Mouse (Mus musculus) gastrocnemius, postnatal 36 days (tissue): ENCODE data around the gene Filip1. TPM values are rescaled to one million over a fixed set of nuclear protein-coding genes. Genes with fewer than 3 reads are reported as not detected.

Experiments
- DNase-seq, 2 experiments: peaks; one replicate each; pipeline ENCODE4 v3.0.0; 2022
- intact Hi-C: fragments of 180-260 bp; cut with DNase I; formaldehyde crosslinking; loops from one replicate; pipeline ENCODE4 v1.15.1; 2025
- total RNA-seq, 2 experiments: library from RNA; stranded (reverse); gene quantifications; 2 replicates each; pipeline ENCODE4 v1.2.3; 2021

Filip1 gene
- total RNA-seq, 2 experiments from 2014 or later: 78.1 to 103 TPM

DNA sequence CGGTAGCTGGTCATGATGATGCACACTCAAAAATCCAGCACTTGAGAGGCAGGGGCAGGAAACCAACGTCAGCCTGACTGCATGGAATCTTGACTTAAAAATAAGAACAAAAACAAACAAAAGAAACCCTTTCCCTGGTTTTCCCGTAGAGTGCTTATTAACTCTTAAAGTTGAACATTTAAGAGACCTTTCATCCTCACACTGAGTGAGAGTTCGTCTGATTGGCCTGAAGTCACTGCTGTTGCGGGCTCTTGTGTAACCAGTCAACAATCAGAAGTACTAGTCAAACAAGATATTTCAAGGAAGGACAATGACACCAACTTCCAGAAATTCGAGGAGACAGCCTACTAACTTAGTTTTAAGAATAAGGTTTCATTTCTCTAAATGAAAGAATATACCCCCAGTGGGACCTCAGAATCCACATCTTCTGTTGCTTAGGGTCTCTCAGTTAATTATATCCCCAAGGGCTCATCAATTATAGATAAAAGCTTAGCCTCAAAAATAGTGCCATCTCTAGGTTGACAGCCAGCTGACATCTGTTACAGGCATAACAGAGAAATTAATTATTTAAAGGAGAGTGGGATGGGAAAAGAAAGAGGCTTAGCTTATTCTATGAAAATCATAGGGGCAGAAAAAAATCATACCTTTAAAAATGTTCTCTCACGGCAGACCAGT is 216.1 kb downstream of the Filip1 start:
- intact Hi-C loops: no loop called here
- no peak for DNase-seq

- intact Hi-C loops: no loop called here
- DNase-seq: no peak
Observed at GRCm38 (mm10) chr9:79795076-79795475, 217.6 kb downstream of the Filip1 start.

DNA sequence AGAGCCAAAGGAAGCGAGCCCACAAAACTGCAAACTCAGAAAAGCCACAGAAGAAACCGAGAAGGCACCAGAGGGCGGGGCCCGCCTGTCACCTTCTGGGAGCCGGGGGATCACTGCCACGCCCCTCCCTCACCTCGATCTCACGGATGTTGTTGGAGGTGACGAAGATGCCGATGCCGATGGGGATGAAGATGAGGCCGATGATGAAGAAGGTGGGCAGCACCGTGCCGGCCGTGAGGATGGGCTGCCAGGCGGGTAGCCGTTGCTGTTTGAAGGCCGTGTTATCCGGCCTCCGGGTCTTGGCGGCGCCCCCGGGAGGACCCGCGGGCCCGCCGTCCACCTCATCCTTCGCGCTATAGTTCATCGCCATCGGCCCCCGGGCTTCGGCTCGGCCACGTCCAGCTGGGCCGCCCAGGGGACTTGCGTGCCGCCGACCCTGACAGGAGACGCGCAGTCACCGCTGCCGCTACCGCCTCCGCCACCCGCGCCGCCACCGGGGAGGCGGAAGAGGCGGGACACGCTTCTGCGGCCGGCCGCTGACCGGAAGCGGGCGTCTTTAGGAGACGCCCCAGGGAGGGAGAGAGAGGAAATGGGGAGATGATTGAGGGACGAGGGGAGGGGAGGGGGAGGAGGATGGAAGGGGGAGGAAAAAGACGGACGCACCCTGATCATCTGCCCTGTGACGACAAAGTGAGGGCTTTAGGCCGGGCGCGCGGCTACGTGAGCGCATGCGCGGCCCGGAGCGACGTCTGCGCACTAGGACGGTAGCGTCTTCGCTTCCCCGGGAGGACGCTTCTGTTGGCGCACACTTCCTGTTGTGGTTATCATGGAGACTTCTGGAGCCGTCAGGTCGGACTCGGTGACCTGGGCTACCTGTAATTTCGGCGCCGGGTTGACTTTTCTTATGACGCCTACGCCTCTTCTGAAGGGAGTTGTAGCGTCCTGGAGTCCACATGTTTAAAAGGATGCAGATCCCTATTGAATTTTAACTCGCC is 219.5 kb downstream of the Filip1 start, which contains the start of gene Tmem30a:
TSS of gene Tmem30a (minus strand) at position 667 of the 995 bp plus-strand sequence.
- intact Hi-C loops: no loop called here
- DNase-seq: peak; percentile 91 to 93

GRCm38 (mm10) chr9:79785794-79786085 is 226.9 kb downstream of the Filip1 start:
- no peak for DNase-seq
- intact Hi-C loops: no loop called here

DNA sequence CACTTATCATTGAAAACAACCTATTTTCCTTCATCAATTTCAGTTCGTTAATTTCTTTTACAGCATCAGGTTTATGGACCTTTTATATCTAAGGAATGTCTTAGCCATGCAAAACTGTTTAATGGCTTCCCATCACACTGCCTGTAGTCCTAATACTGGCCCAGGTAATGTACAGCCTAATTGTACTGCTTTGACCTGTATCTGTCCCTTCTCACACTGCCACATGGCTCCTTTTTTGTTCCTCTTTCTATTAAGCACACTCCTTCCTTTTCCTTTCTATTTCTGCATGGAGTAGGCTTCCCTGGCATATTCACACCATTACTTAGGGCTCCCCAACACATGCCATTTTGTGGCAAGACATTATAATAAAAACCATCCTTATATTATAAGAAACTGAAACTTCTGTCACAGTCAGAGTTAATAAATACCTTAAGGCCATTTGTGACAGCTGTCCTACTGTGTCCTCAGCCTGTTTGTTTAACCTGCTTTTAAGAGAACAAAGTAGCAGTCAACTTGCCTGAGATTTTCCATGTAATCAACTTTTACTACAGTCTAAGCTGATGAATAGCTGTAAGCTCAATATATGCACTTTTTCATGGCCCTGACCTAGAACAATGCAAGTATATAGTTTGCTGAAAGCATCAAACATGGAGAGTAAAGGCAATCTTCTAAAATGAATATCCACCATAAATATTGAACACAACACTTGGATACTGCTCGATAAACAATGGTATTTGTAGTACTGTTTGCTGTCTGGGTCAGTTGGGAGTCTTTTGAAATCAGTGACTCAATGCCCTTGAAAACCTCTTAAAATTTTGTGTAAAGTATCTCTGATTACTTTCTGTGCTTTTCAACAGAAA is 227.5 kb downstream of the Filip1 start:
- intact Hi-C loops: no loop called here
- no peak for DNase-seq

DNA sequence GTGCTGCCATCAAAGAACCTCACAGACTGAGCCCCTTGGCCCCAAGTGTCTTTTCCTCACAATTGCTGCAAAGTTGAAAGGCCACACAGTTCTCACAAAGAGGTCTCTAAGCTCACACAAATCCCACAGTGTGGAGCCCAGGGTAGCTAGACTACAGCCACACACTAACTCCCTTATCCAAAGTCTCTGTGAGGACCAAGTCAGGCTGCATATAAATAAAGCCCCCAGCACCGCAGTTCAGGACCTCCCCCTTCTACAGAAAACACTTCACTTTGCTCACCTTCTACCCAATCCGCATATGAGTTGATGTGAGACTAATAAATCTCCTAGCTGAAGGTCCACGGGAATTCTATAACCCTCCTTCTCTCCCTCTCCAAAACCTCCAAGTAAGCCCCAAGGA is 228.2 kb downstream of the Filip1 start:
- no peak for DNase-seq
- intact Hi-C loops: no loop called here

GRCm38 (mm10) chr9:79779354-79779753 is 233.3 kb downstream of the Filip1 start:
- intact Hi-C loops: no loop called here

DNA sequence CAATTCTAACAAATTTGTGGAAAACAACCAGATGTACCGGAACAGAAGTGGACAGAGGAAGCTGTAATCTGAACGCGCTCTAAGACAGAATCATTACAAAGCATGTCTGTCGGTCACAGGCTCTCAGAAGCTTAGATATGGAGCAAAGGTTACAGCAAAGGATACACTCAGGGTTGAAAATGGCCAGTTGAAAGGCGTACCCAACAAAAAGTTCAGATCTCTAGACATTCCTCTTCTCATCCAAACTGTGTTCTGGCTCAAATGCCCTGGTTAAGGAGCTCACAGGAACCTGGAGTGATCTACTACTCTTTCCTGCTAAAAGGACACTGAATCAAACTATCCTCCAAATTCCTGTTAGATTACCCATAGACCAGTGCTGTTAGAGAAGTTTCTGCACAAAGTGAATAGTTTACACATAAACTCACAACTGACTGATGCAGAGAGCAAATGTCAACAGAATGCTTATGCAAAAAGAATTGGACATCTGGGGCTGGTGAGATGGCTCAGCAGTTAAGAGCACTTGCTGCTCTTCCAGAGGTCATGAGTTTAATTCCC is 245.6 kb downstream of the Filip1 start:
- intact Hi-C loops: no loop called here
- DNase-seq: no peak

More at GRCm38 (mm10) chr9:79779354-79779753, 233.3 kb downstream of the Filip1 start:
- DNase-seq: no peak

DNA sequence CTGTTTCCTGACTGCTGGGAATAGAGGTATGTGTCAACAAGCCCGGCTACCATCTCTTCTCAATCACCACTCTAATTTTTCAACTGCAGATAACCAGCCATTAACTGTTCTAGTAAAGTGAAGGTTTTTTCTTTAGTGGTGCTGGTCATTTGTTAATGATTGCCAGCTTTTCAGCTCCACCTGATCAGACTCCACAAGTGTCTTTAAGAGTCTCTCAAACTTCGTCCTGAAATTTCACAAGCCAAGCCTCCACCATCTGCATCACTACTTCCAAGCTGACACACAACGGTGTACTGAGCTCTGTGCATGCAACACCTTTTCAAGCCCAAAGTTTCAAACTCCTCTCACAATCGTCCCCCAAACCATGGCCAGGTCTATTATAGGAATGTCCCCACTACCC is 247.3 kb downstream of the Filip1 start:
- no peak for DNase-seq
- intact Hi-C loops: no loop called here

Other genes with a start within 250 kb of the Filip1 start
- gene Tmem30a, start 219.3 kb downstream of the Filip1 start, total RNA-seq: 10 to 100 TPM; 45.5 to 48.1 TPM
- gene Senp6, start 54.1 kb upstream of the Filip1 start, total RNA-seq: 10 to 100 TPM; 42.8 to 48.2 TPM
- 1 to 10 TPM; 6.4 to 8.3 TPM for gene Myo6, start 152.2 kb upstream of the Filip1 start, total RNA-seq